Mouse (Mus musculus): ENCODE results near the gene Slfn9. TPM values are rescaled to one million over a fixed set of nuclear protein-coding genes. Genes with fewer than 3 reads are reported as not detected.

The Slfn9 gene
- total and polyA plus RNA-seq, 2 experiments from 2014 or later = 0.52 to 1.6 TPM

DNA sequence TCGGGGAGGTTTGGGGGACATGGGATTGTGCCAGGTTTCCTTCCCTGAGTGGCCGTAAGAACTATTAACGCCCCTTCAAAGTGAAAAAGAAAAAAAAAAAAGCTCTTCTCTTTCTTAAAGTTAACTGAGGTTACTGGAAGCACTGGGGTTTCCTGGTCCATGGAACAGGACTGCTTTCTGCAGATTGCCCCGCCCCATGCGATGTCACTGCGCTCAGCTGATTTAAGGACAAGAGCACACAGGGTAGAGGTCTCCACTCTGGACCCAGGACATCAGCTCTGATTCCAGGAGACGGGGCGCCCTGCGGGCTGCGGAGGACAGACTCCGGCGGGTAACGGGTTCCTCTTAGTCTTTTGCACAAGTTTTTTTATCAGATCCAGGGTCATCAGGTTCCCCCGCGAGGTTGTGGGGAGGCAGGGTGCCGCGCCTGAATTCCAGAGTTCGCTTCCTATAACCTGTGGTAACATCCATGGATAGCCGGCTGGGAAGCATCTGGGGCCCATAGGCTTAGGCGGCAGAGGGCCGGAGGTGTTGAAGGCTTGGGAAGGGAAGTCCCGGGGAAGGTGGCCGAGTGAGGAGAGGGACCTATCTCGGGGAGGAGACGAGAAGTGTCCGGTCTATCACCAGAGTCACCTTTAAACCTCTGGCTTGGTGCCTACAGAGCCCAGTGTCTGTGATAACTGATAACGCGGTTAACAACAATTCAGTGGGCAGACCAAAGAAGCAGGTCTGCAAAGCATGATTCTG is 39.6 kb downstream of the Slfn9 start:
- Histone ChIP-seq H3K27ac (ENCODE audit: low read depth, low read length) (no peak overlapping the region), H3K9ac (replicated peaks; ENCODE audit: low read length, poor library complexity, severe bottlenecking) (no peak overlapping the region), H3K4me2 (ENCODE audit: low read depth, low read length, poor library complexity, severe bottlenecking) (peak overlapping the region; percentile 1; the same call in 1 of the 2 replicates), H3K27me3 (ENCODE audit: insufficient read depth, low read length) (peaks cover 27% of the 10 kb centered on the region), H3K4me3 (ENCODE audit: low read depth, low read length) (peak overlapping the region; percentile 5; the same call in 1 of the 2 replicates), H3K9me3 (ENCODE audit: low read length) (no peaks in the 10 kb centered on the region), H3K4me1 (ENCODE audit: insufficient read depth, low read length) (no peaks in the 10 kb centered on the region), H3K36me3 (ENCODE audit: insufficient read depth, low read length) (no peaks in the 10 kb centered on the region)
- no peak for TF ChIP-seq CTCF (IDR thresholded peaks at IDR 0.05)
- no peak for DNase-seq (ENCODE audit: low spot score)
- WGBS = 10% methylated on average over 28 of the region's 28 CpGs
- no peak for ATAC-seq (ENCODE audit: low FRiP score)

GRCm38 (mm10) chr11:82950736-82951481 is 40.7 kb downstream of the Slfn9 start, which contains the start of gene Slfn5:
Slfn5 (plus strand) TSS chr11:82951349.
- Histone ChIP-seq H3K36me3 (ENCODE audit: insufficient read depth, low read length) (no peaks in the 10 kb centered on the region), H3K4me2 (ENCODE audit: low read depth, low read length, poor library complexity, severe bottlenecking) (peak within 1 kb of the TSS; percentile 1; the same call in 1 of the 2 replicates), H3K4me3 (ENCODE audit: low read depth, low read length) (peak within 1 kb of the TSS; percentile 5; the same call in 1 of the 2 replicates), H3K9ac (replicated peaks; ENCODE audit: low read length, poor library complexity, severe bottlenecking) (no peak within 1 kb of the TSS), H3K27ac (ENCODE audit: low read depth, low read length) (no peak within 1 kb of the TSS), H3K4me1 (ENCODE audit: insufficient read depth, low read length) (no peaks in the 10 kb centered on the region), H3K9me3 (ENCODE audit: low read length) (no peaks in the 10 kb centered on the region), H3K27me3 (ENCODE audit: insufficient read depth, low read length) (peaks cover 27% of the 10 kb centered on the region)
- DNase-seq (ENCODE audit: low spot score) = no peak
- ATAC-seq (ENCODE audit: low FRiP score) = no peak
- 9% methylated on average over 10 of the region's 10 CpGs for WGBS
- TF ChIP-seq CTCF (IDR thresholded peaks at IDR 0.05) = no peak

DNA sequence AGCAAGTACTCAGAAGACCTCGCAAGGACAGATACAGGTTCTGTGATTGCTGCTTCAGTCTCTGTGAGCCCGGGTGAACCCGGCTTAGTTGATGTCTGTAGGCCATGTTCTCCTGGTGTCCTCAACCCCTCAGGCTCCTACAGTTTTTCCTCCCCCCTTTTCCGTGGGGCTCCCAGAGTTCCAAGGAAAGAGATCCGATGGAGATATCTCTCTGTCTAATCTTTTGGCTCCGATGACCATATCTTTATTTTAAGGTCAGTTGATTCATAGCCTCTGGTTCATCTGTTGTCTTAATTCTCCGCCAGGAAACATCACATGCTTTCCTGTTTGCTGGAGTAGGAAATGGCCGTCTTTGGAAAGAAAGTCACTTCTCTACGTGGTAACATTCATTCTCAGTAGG is 42.6 kb downstream of the Slfn9 start:
- DNase-seq (ENCODE audit: low spot score) = no peak
- no peak overlapping the region for H3K4me3 ChIP-seq (ENCODE audit: low read depth, low read length)

GRCm38 (mm10) chr11:82947457-82947856 is 44.2 kb downstream of the Slfn9 start:
- Histone ChIP-seq H3K36me3 (ENCODE audit: insufficient read depth, low read length) (no peaks in the 10 kb centered on the region), H3K4me2 (ENCODE audit: low read depth, low read length, poor library complexity, severe bottlenecking) (no peak overlapping the region), H3K4me1 (ENCODE audit: insufficient read depth, low read length) (no peaks in the 10 kb centered on the region), H3K4me3 (ENCODE audit: low read depth, low read length) (no peak overlapping the region), H3K27me3 (ENCODE audit: insufficient read depth, low read length) (peaks cover 24% of the 10 kb centered on the region), H3K9me3 (ENCODE audit: low read length) (no peaks in the 10 kb centered on the region), H3K27ac (ENCODE audit: low read depth, low read length) (no peak overlapping the region), H3K9ac (replicated peaks; ENCODE audit: low read length, poor library complexity, severe bottlenecking) (no peak overlapping the region)
- WGBS = 37% methylated on average over 4 of the region's 4 CpGs
- TF ChIP-seq CTCF (IDR thresholded peaks at IDR 0.05) = no peak
- ATAC-seq (ENCODE audit: low FRiP score) (no peak), DNase-seq (ENCODE audit: low spot score) (no peak)

More for the DNA sequence above, 42.6 kb downstream of the Slfn9 start:
- H3K9me3 ChIP-seq (ENCODE audit: low read length) = no peaks in the 10 kb centered on the region
- H3K4me1 ChIP-seq (ENCODE audit: insufficient read depth, low read length) = no peaks in the 10 kb centered on the region
- no peak for TF ChIP-seq CTCF (IDR thresholded peaks at IDR 0.05)
- H3K27ac ChIP-seq (ENCODE audit: low read depth, low read length) = no peak overlapping the region
- H3K9ac ChIP-seq (replicated peaks; ENCODE audit: low read length, poor library complexity, severe bottlenecking) = no peak overlapping the region
- no peaks in the 10 kb centered on the region for H3K36me3 ChIP-seq (ENCODE audit: insufficient read depth, low read length)
- no peak for ATAC-seq (ENCODE audit: low FRiP score)
- no peak overlapping the region for H3K4me2 ChIP-seq (ENCODE audit: low read depth, low read length, poor library complexity, severe bottlenecking)
- peaks cover 27% of the 10 kb centered on the region for H3K27me3 ChIP-seq (ENCODE audit: insufficient read depth, low read length)
- WGBS = 85% methylated on average over 9 of the region's 9 CpGs

DNA sequence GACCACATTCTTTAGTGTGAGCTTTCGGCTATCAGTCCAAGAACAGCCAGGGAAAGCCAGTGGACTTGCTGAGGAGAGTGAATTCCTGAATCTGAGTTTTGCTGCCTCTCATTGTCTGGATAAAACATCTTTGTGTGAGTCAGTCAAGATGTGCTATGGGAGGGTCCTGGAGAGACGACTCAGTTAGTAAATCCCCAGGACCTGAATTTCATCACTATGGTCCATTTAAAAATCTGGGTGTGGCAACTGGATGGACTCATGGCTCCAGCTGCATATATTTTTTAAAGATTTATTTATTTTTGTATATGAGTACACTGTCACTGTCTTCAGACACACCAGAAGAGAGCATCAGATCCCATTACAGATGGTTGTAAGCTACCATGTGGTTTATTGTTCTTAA is 46.0 kb downstream of the Slfn9 start:
- TF ChIP-seq CTCF (IDR thresholded peaks at IDR 0.05) = no peak
- Histone ChIP-seq H3K9ac (replicated peaks; ENCODE audit: low read length, poor library complexity, severe bottlenecking) (no peak overlapping the region), H3K36me3 (ENCODE audit: insufficient read depth, low read length) (no peaks in the 10 kb centered on the region), H3K27me3 (ENCODE audit: insufficient read depth, low read length) (peaks cover 11% of the 10 kb centered on the region), H3K4me1 (ENCODE audit: insufficient read depth, low read length) (no peaks in the 10 kb centered on the region), H3K4me3 (ENCODE audit: low read depth, low read length) (no peak overlapping the region), H3K9me3 (ENCODE audit: low read length) (no peaks in the 10 kb centered on the region), H3K4me2 (ENCODE audit: low read depth, low read length, poor library complexity, severe bottlenecking) (no peak overlapping the region), H3K27ac (ENCODE audit: low read depth, low read length) (no peak overlapping the region)
- DNase-seq (ENCODE audit: low spot score) (no peak), ATAC-seq (ENCODE audit: low FRiP score) (no peak)
- WGBS = 60% methylated on average over 2 of the region's 2 CpGs

- no peaks in the 10 kb centered on the region for H3K36me3 ChIP-seq (ENCODE audit: insufficient read depth, low read length)
- 0 out of 2 replicates have a peak, but pooled peaks cover 3% of the 10 kb centered on the region for H3K27me3 ChIP-seq (ENCODE audit: insufficient read depth, low read length)
- WGBS = 55% methylated on average over 6 of the region's 6 CpGs
- no peak overlapping the region for H3K4me3 ChIP-seq (ENCODE audit: low read depth, low read length)
- H3K4me1 ChIP-seq (ENCODE audit: insufficient read depth, low read length) = no peaks in the 10 kb centered on the region
- no peak overlapping the region for H3K4me2 ChIP-seq (ENCODE audit: low read depth, low read length, poor library complexity, severe bottlenecking)
- no peak overlapping the region for H3K9ac ChIP-seq (replicated peaks; ENCODE audit: low read length, poor library complexity, severe bottlenecking)
- H3K9me3 ChIP-seq (ENCODE audit: low read length) = no peaks in the 10 kb centered on the region
- TF ChIP-seq CTCF (IDR thresholded peaks at IDR 0.05) = no peak
- H3K27ac ChIP-seq (ENCODE audit: low read depth, low read length) = no peak overlapping the region
- ATAC-seq (ENCODE audit: low FRiP score) = no peak
- no peak for DNase-seq (ENCODE audit: low spot score)
Measured at GRCm38 (mm10) chr11:82943336-82943735, 48.3 kb downstream of the Slfn9 start.

Measured in midbrain, postnatal 0 days (tissue).